Mouse (Mus musculus): ENCODE data around the gene Map3k4. TPM values are rescaled to one million over a fixed set of nuclear protein-coding genes. Genes with fewer than 3 reads are reported as not detected.

Map3k4 gene
- total RNA-seq, 4 experiments from 2014 or later, result 45.7 to 57.2 (median 49.1) TPM

- DNase-seq (ENCODE audit: low spot score in 2 of 2), result no peak
Observed at GRCm38 (mm10) chr17:12271805-12272204, 46.8 kb downstream of the Map3k4 start.

- no peak for DNase-seq (ENCODE audit: low spot score in 2 of 2)
Observed at GRCm38 (mm10) chr17:12268538-12268937, 50.1 kb downstream of the Map3k4 start.

- no peak for DNase-seq (ENCODE audit: low spot score in 2 of 2)
Observed at GRCm38 (mm10) chr17:12268091-12268490, 50.5 kb downstream of the Map3k4 start.

DNA sequence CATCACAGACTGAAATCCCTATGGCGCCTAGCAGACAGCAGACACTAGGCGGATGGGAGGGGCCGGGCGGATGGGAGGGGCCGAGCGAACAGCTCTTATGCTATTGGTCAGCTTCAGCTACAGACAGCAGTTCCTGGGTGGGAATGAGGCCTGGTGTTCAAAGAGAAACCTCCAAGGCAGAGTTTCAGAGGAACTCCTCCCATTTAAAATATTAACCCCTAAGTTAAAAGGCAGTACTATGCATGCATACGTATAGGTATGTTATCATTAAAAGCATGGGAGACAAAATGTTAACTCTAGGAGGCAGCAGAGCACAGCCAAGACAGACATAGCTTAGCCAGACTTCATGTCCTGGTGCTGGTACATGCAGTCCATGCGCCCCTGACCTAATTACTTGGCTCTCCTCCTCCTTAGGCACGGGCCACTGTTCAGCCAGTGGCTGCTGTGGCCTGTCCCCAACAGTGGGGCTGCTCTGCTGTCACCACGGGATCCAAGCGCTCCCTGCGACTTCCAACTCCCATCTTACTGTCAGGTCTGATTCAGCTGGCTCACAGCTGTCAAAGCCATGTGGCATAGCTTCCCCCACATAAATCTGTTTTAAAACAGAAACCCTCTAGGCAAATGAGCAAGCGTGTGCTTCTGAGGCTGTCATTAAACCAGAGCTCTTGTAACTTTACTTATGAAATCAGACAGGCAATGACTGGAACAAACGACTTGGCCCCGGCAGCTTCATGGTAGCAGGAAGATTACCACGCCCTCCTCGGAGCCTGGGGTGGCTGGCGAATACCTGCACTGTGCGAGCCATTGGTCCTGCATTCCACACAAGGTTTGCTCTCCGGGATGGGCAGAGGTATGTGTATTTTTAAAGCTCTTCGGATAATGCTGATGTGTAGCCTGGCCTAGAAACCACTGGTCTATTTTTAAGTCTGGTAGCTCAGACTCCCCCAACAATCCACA is 52.3 kb downstream of the Map3k4 start:
- peak; percentile 32 to 55 for DNase-seq (ENCODE audit: low spot score in 2 of 2)

DNA sequence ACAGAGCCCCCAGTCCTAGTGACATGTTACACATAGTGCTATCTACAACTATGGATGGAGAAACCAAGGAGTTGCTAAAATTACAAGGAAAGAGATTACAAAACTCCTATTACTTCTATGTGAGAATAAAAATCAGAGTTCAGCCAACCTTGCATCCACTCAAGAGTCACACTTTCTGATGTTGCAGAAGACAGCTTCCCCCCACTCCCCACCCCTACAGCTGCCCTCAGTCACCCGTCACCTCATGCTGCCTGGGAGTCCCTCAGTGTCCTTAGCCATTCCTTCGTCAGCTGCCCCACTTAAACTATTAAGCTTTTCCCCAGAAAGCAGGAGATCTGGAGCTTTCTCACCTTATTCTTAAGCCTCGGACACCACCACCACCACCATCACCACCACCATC is 54.3 kb downstream of the Map3k4 start:
- DNase-seq (ENCODE audit: low spot score in 2 of 2), result no peak

DNA sequence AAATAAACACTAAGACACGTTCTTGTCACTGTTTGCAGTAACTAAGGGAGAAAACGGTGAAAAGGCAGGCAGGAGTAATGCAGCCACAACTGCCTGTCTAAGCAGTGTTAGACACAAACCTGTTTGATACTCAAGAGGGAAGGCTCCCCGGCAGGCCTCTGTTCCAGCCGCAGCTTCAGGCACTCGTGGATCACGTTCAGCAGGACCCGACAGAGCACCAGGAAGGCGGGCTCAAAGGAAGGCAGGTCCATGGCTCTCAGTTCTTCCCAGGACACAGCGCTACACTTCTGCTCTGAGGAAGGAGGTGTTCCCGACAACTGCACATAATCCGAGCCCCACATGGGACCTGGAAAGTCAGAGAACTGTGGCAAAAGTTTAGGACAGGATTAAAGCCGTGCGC is 54.8 kb downstream of the Map3k4 start:
- no peak for DNase-seq (ENCODE audit: low spot score in 2 of 2)

- DNase-seq (ENCODE audit: low spot score in 2 of 2), result no peak
Observed at GRCm38 (mm10) chr17:12262851-12263250, 55.7 kb downstream of the Map3k4 start.

GRCm38 (mm10) chr17:12261887-12262286 is 56.7 kb downstream of the Map3k4 start:
- no peak for DNase-seq (ENCODE audit: low spot score in 2 of 2)

GRCm38 (mm10) chr17:12261376-12261775 is 57.2 kb downstream of the Map3k4 start:
- DNase-seq (ENCODE audit: low spot score in 2 of 2), result no peak

DNA sequence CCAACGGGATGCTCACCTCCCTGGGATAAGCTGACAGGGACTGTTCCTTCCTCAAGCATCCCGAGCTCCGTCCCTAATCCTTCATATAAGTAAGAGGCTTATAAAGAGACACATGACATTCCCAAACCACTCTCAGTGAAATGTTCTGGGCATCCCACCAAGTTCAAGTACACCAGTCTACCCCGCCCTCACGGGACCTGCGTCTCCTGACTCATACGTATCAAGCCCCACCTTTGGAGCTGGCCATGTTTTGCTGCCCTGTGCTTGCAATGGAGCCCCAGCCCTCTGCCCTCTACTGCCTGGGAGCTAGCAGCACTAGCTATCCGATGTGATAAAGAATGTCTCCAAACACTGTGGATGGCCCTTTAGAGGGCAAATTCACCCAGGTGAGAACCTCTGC is 58.6 kb downstream of the Map3k4 start:
- no peak for DNase-seq (ENCODE audit: low spot score in 2 of 2)

DNA sequence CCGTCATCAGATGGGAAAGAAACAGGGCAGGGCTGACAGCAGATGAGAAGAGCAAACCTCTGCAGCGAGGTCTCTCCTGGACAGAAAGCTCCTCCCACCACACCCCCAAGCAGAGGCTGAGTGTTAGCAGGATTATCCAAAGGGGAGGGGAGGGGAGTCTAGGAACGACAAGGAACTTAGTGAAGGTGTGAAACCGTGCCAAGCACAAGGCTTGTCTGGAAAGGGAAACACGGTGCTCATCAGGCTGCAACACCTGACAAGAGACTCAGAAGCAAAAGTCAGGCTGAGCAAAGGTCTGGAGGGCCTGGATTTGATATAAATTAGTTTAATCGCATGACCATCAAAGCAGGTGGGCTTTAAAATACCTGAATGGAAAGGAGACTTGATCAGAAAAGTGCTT is 60.1 kb downstream of the Map3k4 start:
- no peak for DNase-seq (ENCODE audit: low spot score in 2 of 2)

- no peak for DNase-seq (ENCODE audit: low spot score in 2 of 2)
Observed at GRCm38 (mm10) chr17:12256142-12256541, 62.5 kb downstream of the Map3k4 start.

- DNase-seq (ENCODE audit: low spot score in 2 of 2), result no peak
Observed at GRCm38 (mm10) chr17:12250581-12250980, 68.0 kb downstream of the Map3k4 start.

GRCm38 (mm10) chr17:12249783-12250504 is 68.7 kb downstream of the Map3k4 start:
- DNase-seq (ENCODE audit: low spot score in 2 of 2), result no peak

GRCm38 (mm10) chr17:12240701-12241100 is 77.9 kb downstream of the Map3k4 start:
- DNase-seq (ENCODE audit: low spot score in 2 of 2), result no peak

DNA sequence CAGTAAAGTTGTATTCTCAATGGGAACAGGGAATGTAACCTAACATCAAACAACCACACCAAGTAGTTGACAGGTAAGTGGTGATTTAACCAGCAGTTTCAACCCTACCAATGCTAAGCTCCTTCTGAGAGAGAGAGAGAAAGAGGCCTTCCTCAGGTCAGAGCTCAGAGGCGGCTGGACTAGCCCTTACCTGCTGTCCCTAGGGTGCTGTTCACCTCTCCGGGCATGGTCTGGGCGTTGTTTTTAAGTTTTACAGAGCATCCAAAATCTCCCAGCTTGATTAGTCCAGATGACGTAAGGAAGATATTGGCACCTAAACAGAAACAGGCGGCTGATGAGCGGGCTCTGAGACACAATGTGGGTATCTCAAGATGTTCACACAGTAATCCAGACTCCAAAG is 85.9 kb downstream of the Map3k4 start:
- DNase-seq (ENCODE audit: low spot score in 2 of 2), result no peak

GRCm38 (mm10) chr17:12231087-12231486 is 87.5 kb downstream of the Map3k4 start:
- DNase-seq (ENCODE audit: low spot score in 2 of 2), result no peak

DNA sequence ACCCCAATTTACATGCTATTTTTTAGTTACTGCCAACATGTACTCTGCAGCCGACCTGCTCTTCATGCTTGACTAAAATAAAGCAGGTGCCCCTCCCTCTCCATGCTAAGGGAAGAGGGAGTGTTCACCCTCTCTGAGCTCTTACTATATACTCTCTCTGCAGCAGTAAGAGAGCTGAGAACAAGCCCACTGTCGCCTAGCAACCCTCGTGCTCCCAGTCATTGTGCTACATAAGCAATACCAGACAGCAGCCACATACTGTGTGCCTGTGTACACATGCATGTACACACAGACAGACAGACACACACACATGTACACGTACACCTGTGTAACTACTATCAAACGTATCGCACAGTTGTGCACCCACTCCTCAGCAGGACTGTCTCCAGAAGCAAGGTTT is 88.4 kb downstream of the Map3k4 start:
- DNase-seq (ENCODE audit: low spot score in 2 of 2), result no peak

- no peak for DNase-seq (ENCODE audit: low spot score in 2 of 2)
Observed at GRCm38 (mm10) chr17:12229756-12230155, 88.8 kb downstream of the Map3k4 start.

- DNase-seq (ENCODE audit: low spot score in 2 of 2), result no peak
Observed at GRCm38 (mm10) chr17:12228471-12228870, 90.1 kb downstream of the Map3k4 start.

GRCm38 (mm10) chr17:12228001-12228400 is 90.6 kb downstream of the Map3k4 start:
- no peak for DNase-seq (ENCODE audit: low spot score in 2 of 2)

GRCm38 (mm10) chr17:12226551-12226950 is 92.0 kb downstream of the Map3k4 start:
- DNase-seq (ENCODE audit: low spot score in 2 of 2), result no peak
